Mouse (Mus musculus) Patski (cell line): ENCODE results near the gene Lst1. TPM values are rescaled to one million over a fixed set of nuclear protein-coding genes. Genes with fewer than 3 reads are reported as not detected.

Source experiments
- ATAC-seq: fragments of 100-300 bp; one replicate; pipeline ENCODE4 v1.8.0; 2021
- CTCF ChIA-PET: fragments of 350-600 bp; sonication (Branson Sonifier 250); formaldehyde crosslinking; loops from one replicate; lab custom pipeline; 2022; ENCODE audit warnings: inconsistent platforms; lab: Charles Lee
- POLR2A ChIA-PET: fragments of 350-600 bp; sonication (Branson Sonifier 250); formaldehyde crosslinking; loops from one replicate; lab custom pipeline; 2022; ENCODE audit warnings: antibody characterized with exemption, inconsistent platforms; lab: Charles Lee
- DNase-seq: peaks from one replicate; pipeline ENCODE4 v3.0.0-alpha.2; 2011; ENCODE audit warnings: low read depth, low spot score
- H3K27me3 ChIP-seq: fragments of 371-371 bp; one replicate; pipeline ENCODE4 v1.5.1; 2021
- CTCF ChIP-seq: fragments of 100-300 bp; IDR thresholded peaks from one replicate; pipeline ENCODE4 v1.5.1; 2021
- in situ Hi-C: fragments of 300-500 bp; cut with MboI; formaldehyde crosslinking; loops from 3 replicates; pipeline ENCODE4 v1.11.1; 2018; ENCODE audit warnings: low pct_unique_long_range_greater_than_20kb, mixed read lengths
- polyA plus RNA-seq: library from polyadenylated mRNA; unstranded; gene quantifications from one replicate; pipeline ENCODE4 v1.2.3, GENCODE M21; 2021

Gene Lst1
- polyA plus RNA-seq, 1 experiment from 2014 or later, result not detected

- no peak for TF ChIP-seq CTCF
- CTCF ChIA-PET, result interaction anchor here (12.3 kb wide), 1 partner anchor 60 kb away, joined by 239 read pairs; the partner anchor contains the start of genes Atp6v1g2, Ddx39b and Nfkbil1
- POLR2A ChIA-PET, result no interaction called here
- no peak for DNase-seq
- in situ Hi-C loops, result no loop called here
- no peaks in the 10 kb centered on the region for H3K27me3 ChIP-seq
- ATAC-seq, result no peak
Measured at GRCm38 (mm10) chr17:35172445-35173234, 15.6 kb downstream of the Lst1 start.

- ChIA-PET CTCF (interaction anchor here (0.8 to 12.3 kb wide), 13 partner anchors 10 to 89 kb away, joined by 3 to 239 read pairs (median 4); partner anchors contain the start of genes Atp6v1g2, Ddx39b and Nfkbil1), POLR2A (interaction anchor here (0.9 kb wide), 1 partner anchor 73 kb away, joined by 3 read pairs; the partner anchor contains the start of gene Ddx39b)
- TF ChIP-seq CTCF, result no peak
- in situ Hi-C loops, result loop anchor here (5.0 kb wide), 1 partner anchor 64 kb away; the partner anchor contains the start of gene Atp6v1g2
- DNase-seq (no peak), ATAC-seq (no peak)
- H3K27me3 ChIP-seq, result no peaks in the 10 kb centered on the region
Measured at GRCm38 (mm10) chr17:35168541-35169207, 19.6 kb downstream of the Lst1 start.

- CTCF ChIA-PET, result interaction anchor here (0.8 to 12.3 kb wide), 7 partner anchors 10 to 90 kb away, joined by 3 to 239 read pairs (median 10); partner anchors contain the start of genes Atp6v1g2, Ddx39b, Gpank1 and Nfkbil1
- H3K27me3 ChIP-seq, result no peaks in the 10 kb centered on the region
- no peak for TF ChIP-seq CTCF
- in situ Hi-C loops, result loop anchor here (5.0 kb wide), 1 partner anchor 65 kb away; the partner anchor contains the start of gene Atp6v1g2
- DNase-seq, result no peak
- POLR2A ChIA-PET, result no interaction called here
- no peak for ATAC-seq
Measured at GRCm38 (mm10) chr17:35167794-35168193, 20.4 kb downstream of the Lst1 start.

- ATAC-seq (no peak), DNase-seq (peak; percentile 38)
- ChIA-PET POLR2A (interaction anchor here (2.2 kb wide), 1 partner anchor 67 kb away, joined by 5 read pairs; the partner anchor contains the start of gene Atp6v1g2), CTCF (interaction anchor here (0.8 to 12.3 kb wide), 8 partner anchors 11 to 91 kb away, joined by 3 to 239 read pairs (median 5); partner anchors contain the start of genes Atp6v1g2, Ddx39b, Ltb and Nfkbil1)
- no peaks in the 10 kb centered on the region for H3K27me3 ChIP-seq
- no peak for TF ChIP-seq CTCF
- in situ Hi-C loops, result loop anchor here (5.0 kb wide), 1 partner anchor 66 kb away; the partner anchor contains the start of gene Atp6v1g2
Measured at GRCm38 (mm10) chr17:35166352-35167035, 21.7 kb downstream of the Lst1 start.

- no peak for TF ChIP-seq CTCF
- in situ Hi-C loops, result loop anchor here (5.0 kb wide), 1 partner anchor 67 kb away; the partner anchor contains the start of gene Atp6v1g2
- H3K27me3 ChIP-seq, result no peaks in the 10 kb centered on the region
- ChIA-PET CTCF (interaction anchor here (0.9 to 12.3 kb wide), 5 partner anchors 13 to 67 kb away, joined by 3 to 239 read pairs (median 10); partner anchors contain the start of genes Atp6v1g2, Ddx39b, Ltb and Nfkbil1), POLR2A (interaction anchor here (1.6 to 2.2 kb wide), 2 partner anchors 68 to 79 kb away, joined by 4 to 5 read pairs; partner anchors contain the start of gene Atp6v1g2)
- DNase-seq (no peak), ATAC-seq (peak; percentile 73)
Measured at GRCm38 (mm10) chr17:35165451-35166155, 22.6 kb downstream of the Lst1 start.

DNA sequence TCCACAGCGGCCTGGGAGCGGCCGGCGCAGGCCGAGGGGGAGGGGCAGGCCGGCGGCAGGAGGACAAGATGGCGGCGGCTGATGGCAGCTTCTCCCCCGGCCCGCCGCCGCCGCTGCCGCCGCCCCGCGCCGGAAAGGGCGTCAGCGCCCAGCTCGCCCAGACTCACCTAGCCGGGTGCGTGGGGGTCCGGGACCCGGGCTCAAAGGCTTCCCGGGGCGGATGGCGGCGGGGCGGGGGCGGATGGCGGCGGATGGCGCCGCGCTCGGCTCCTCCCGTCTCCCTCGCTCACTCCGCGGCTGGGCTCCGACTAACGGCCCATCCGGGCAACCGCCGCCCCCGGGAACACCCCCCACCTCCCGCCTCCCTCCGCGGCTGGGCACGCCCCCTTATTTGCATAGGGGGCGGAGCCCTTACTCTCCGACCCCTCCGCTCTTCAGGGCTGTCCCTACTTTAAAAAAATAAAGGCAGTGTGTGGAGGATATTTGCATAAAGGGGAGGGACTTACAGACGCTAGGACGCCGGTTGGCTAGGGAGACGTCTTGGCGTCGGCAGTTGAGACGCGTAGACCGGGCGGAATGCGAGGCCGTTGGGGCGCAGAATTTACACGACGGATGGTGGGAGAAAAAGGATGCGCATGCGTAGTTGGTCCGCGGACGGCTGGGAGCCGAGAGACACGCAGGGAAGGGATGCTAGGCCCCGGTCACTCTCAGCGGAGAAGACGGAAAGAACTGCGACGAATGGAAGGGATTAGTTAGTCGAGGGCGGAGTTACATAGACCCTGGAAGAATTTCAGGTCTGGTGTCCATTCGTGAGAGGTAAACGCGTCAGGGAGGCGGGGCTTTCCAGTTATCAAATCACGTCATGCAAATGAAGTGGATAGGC, 23.4 kb downstream of the Lst1 start, which contains the start of gene Prrc2a:
Gene Prrc2a, minus strand, starts transcription at position 330 of the 883 bp plus-strand sequence.
- TF ChIP-seq CTCF, result no peak
- in situ Hi-C loops, result loop anchor here (5.0 kb wide), 1 partner anchor 67 kb away; the partner anchor contains the start of gene Atp6v1g2
- H3K27me3 ChIP-seq, result no peaks in the 10 kb centered on the region
- ChIA-PET CTCF (interaction anchor here (0.8 to 12.3 kb wide), 3 partner anchors 61 to 82 kb away, joined by 3 to 239 read pairs (median 6); partner anchors contain the start of genes Atp6v1g2, Ddx39b and Nfkbil1), POLR2A (interaction anchor here (0.6 to 1.9 kb wide), 6 partner anchors 9 to 80 kb away, joined by 3 to 6 read pairs (median 4); partner anchors contain the start of gene Ddx39b)
- ATAC-seq (peak; percentile 92), DNase-seq (peak; percentile 97)

DNA sequence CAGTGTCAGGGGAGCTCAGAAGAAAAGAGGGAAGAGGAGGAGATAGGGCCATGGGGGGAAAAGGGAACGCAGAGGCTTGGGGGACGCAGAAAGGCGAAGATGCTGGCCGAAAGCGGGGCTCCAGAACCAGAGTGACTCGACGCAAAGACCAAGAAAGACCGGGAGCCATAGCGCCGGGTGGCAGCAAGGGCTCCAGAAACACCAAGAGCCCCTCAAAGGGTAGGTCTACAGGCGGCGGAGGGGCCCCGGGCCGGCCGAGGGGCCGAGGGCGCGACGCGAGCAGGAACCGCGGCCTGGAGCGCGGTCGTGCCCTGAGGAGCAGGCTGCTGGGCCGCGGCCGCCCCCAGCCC, 24.0 kb downstream of the Lst1 start:
- ChIA-PET POLR2A (interaction anchor here (0.6 to 2.2 kb wide), 11 partner anchors 9 to 752 kb away, joined by 3 to 7 read pairs (median 5); partner anchors contain the start of gene Ddx39b), CTCF (interaction anchor here (0.8 to 2.0 kb wide), 3 partner anchors 26 to 82 kb away, joined by 3 to 8 read pairs (median 6); no protein-coding TSS in a partner anchor)
- no peak for TF ChIP-seq CTCF
- in situ Hi-C loops, result no loop called here
- no peak for ATAC-seq
- no peak for DNase-seq
- H3K27me3 ChIP-seq, result no peaks in the 10 kb centered on the region
